Mouse (Mus musculus) cerebellum, adult 9-10 months (tissue): ENCODE data around the gene Npvf.
A peak's percentile ranks its signal among the peaks of the same experiment; 100 is the strongest.
"Not testable (repeated sequence)": the region's sequence is repeated elsewhere in the genome, so short reads cannot be mapped to it uniquely, and the experiment has no call there.

Experiments used
- DNase-seq: peaks from one replicate; pipeline ENCODE4 v3.0.0; 2022

The Npvf gene

DNA sequence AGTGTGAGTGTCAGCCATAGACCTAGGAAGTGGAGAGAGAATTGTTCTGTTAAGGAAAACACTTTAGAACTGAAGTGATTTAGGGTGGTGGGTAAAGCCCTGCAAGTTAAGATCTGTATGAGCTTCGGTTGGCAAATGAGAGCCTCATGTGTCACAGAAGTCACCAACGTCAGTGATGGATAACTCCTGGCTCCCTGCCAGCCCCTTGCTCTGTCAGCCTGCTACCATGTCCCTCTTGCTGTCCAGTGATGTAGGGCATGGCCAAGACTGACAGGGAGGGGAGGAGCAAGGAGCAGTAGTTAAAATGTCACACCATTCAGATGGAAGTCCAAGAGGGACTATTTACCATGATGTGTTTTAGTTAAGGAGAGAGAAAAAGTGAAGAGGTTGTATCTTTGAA is 14.6 kb downstream of the Npvf start:
- no peak for DNase-seq

DNA sequence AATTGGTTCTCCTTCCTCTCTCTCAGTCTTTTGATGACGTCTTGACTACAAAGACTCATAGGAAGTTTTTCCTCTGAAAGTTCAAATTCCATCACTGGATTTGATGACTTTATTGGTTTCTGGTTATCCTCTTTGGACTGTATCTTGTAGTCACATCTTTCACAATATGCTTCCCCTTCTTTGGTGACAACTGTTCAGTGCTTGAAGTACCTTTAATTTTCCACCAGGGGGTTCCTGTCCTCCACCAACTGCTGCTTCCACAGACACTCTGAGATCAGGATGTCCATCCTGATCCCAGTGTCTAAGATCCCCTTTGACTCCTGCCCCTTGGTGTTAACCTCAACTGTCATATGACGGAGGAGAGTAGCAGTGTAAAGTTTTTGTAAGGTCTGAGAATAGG is 28.1 kb downstream of the Npvf start:
- peak; percentile 45 for DNase-seq

DNA sequence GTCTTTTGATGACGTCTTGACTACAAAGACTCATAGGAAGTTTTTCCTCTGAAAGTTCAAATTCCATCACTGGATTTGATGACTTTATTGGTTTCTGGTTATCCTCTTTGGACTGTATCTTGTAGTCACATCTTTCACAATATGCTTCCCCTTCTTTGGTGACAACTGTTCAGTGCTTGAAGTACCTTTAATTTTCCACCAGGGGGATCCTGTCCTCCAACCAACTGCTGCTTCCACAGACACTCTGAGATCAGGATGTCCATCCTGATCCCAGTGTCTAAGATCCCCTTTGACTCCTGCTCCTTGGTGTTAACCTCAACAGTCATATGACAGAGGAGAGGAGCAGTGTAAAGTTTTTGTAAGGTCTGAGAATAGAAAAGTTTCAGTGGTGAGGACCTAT is 36.0 kb downstream of the Npvf start:
- DNase-seq = not testable (repeated sequence)

DNA sequence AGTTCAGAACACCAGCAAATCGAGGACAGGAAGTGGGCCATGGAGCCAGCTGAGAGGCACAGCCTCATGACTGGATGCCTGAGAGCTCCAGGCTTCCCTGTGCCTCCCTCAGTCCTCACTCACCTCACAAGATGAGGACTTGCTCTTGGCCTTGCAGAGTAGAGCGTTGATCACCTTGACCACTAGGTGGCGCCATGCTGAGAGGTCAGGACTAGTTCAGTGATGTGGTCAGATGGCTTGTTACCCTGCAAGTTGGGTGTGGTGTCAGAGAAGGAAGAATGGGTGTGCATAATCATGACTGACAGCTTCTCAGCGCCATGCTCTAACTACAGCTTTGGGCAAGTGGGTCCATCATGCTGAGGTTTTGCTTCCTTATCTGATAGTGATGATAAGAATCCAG is 52.6 kb downstream of the Npvf start:
- DNase-seq = no peak
